Mouse (Mus musculus) right cerebral cortex, postnatal 25 days (tissue): ENCODE results near the gene Cacna2d3.

Experiments used
- DNase-seq: peaks from one replicate; pipeline ENCODE4 v3.0.0; 2022

Cacna2d3 gene

GRCm38 (mm10) chr14:28886661-28887060, 835.0 kb downstream of the Cacna2d3 start:
- DNase-seq: no peak

- no peak for DNase-seq
Measured at GRCm38 (mm10) chr14:28870983-28871382, 850.7 kb downstream of the Cacna2d3 start.

DNA sequence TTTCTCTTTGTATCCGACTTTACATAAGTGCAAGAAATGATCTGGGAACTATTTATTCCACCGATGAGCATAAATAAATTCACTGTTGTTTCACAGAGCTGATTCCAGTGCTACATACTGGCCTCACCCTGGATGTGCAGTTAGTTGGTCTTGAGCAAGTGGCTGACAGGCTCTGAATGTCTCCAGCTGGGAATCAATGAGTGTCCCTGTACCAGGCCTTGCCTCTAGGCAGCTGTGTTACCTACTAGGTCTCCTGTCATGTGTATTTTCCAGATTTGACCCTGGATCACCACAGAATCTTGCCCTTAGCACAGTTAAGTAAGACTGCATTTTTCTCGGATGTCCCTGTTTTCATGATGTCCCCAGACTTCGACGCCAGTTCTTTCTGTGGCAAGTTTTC, 851.3 kb downstream of the Cacna2d3 start:
- no peak for DNase-seq

GRCm38 (mm10) chr14:28864925-28865324, 856.7 kb downstream of the Cacna2d3 start:
- no peak for DNase-seq

DNA sequence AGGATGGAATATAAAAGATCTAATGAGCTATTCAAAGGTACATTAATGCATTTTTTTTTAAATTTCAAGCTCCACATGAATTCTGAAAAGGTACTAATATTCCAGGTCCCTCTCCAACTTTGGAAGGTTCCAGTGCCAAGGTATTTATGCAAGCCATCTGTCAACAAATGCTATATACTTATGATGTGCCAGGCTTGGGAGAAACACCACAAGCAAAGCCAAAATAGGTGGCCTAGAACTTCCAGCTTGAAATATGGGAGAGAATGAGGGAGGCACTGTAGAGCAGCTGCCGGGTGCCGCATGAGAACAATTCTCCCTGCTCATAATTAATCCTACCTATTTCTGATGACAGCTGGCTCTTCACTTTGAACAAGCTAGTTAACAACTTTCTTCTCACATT, 860.5 kb downstream of the Cacna2d3 start:
- DNase-seq: no peak
